Mouse (Mus musculus) hindbrain, embryonic 12.5 days (tissue): ENCODE results near the gene Kcnq5. TPM values are rescaled to one million over a fixed set of nuclear protein-coding genes. Genes with fewer than 3 reads are reported as not detected.
A peak's percentile ranks its signal among the peaks of the same experiment; 100 is the strongest.
"Not testable (repeated sequence)": the region's sequence is repeated elsewhere in the genome, so short reads cannot be mapped to it uniquely, and the experiment has no call there.

ENCODE experiments used
- ATAC-seq: fragments of 200-750 bp; cut with Nextera tagmentation; 2 replicates; pipeline ENCODE4 v1.8.0; 2017; ENCODE audit warnings: moderate TSS enrichment; ENCODE audit not compliant: low FRiP score
- H3K27ac ChIP-seq: fragments of 300-500 bp; sonication (generic); 2 replicates; pipeline ENCODE4 v1.5.1; 2016; ENCODE audit warnings: mild to moderate bottlenecking
- H3K27me3 ChIP-seq: fragments of 300-500 bp; sonication (generic); 2 replicates; pipeline ENCODE4 v1.6.1; 2016; ENCODE audit warnings: mild to moderate bottlenecking
- H3K36me3 ChIP-seq: fragments of 300-500 bp; sonication (generic); 2 replicates; pipeline ENCODE4 v1.6.1; 2016; ENCODE audit warnings: mild to moderate bottlenecking
- H3K4me1 ChIP-seq: fragments of 300-500 bp; sonication (generic); 2 replicates; pipeline ENCODE4 v1.6.1; 2016
- H3K4me2 ChIP-seq: fragments of 300-500 bp; sonication (generic); replicated peaks from 2 replicates; pipeline ENCODE4 v1.6.1; 2016; ENCODE audit warnings: mild to moderate bottlenecking
- H3K4me3 ChIP-seq: fragments of 300-500 bp; sonication (generic); 2 replicates; pipeline ENCODE4 v1.5.1; 2016; ENCODE audit warnings: mild to moderate bottlenecking
- H3K9ac ChIP-seq: fragments of 300-500 bp; sonication (generic); 2 replicates; pipeline ENCODE4 v1.6.1; 2016; ENCODE audit warnings: mild to moderate bottlenecking, moderate library complexity
- H3K9me3 ChIP-seq: fragments of 300-500 bp; sonication (generic); replicated peaks from 2 replicates; pipeline ENCODE4 v1.6.1; 2016; ENCODE audit warnings: mild to moderate bottlenecking
- WGBS: fragments of 180-500 bp; shearing (Covaris S2); methylation state at CpG from one replicate; pipeline ENCODE4 v1.1.7; 2016; 5-methylcytosine and 5-hydroxymethylcytosine counted together
- polyA plus RNA-seq: library from polyadenylated mRNA; unstranded; fragments of >200 nt; fragmentation: Nextera tagmentation; extraction: Ambion mirVana; gene quantifications from 2 replicates; pipeline ENCODE4 v1.2.1, GENCODE M21; 2016

Gene Kcnq5
- polyA plus RNA-seq, 1 experiment from 2014 or later: 2.3 TPM

DNA sequence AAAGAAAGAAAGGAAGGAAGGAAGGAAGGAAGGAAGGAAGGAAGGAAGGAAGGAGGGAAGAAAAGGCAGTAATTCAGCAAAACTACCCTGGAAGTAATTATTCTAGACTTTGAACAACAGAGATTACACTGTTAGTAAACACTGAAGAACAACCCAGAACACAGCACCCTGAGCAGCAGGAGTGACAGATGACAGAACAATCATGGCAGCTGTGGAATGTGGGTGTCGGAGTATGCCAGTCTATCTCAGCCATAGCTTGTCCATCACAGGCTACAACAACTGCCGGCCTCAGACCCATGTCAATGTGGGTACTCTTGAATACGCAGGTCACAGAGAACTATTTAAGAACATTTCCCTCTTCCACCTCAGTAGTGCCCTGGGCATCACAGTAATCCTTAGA is 530.1 kb downstream of the Kcnq5 start:
- Histone ChIP-seq H3K4me1 (no peaks in the 10 kb centered on the region), H3K9me3 (no peaks in the 10 kb centered on the region), H3K27me3 (no peaks in the 10 kb centered on the region), H3K36me3 (no peaks in the 10 kb centered on the region), H3K9ac (no peak overlapping the region), H3K4me3 (no peak overlapping the region), H3K27ac (no peak overlapping the region), H3K4me2 (no peak overlapping the region)
- WGBS: 86% methylated on average over 3 of the region's 3 CpGs
- ATAC-seq: no peak

DNA sequence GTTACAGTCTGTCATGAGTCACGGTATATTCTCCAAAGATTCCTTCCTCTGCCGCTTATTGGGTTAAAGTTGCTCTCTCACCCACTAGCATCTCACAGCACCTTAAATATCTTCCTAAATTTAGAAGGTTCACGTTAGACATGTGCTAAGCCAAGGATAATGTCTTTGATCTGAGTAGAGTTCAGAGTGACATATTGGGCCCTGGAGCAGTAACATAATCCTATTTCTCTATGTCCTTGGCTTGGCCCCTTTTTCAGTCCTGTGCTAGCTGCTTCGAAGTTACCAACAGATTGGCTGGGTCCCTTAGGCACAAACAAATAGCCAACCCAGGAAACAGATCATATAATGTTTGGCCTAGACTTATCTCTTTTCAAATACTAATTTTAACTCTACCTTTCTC is 533.7 kb downstream of the Kcnq5 start:
- H3K36me3 ChIP-seq: no peaks in the 10 kb centered on the region
- no peaks in the 10 kb centered on the region for H3K4me1 ChIP-seq
- H3K27me3 ChIP-seq: no peaks in the 10 kb centered on the region
- 75% methylated on average over 4 of the region's 4 CpGs for WGBS
- H3K9ac ChIP-seq: no peak overlapping the region
- H3K4me2 ChIP-seq: no peak overlapping the region
- H3K27ac ChIP-seq: no peak overlapping the region
- no peak for ATAC-seq
- H3K9me3 ChIP-seq: no peaks in the 10 kb centered on the region
- no peak overlapping the region for H3K4me3 ChIP-seq

DNA sequence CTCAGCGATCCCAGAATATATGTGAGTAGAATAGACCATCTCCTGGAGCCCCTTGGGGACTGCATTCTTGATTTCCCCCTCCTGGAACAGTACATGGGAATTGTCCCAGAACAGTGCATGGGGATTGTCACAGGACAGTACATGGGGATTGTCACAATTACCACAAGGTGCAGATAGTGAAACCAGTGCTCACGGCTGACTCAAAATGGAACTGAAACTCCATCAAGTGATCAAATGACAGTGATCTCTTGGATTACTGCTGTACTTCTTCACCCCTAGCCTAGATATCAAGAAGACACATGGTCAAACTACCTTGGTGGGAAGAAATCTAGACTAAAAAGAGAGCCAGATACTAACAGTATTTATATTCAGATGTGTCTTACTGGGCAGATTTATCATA is 536.1 kb downstream of the Kcnq5 start:
- ATAC-seq: no peak
- Histone ChIP-seq H3K27me3 (no peaks in the 10 kb centered on the region), H3K4me1 (no peaks in the 10 kb centered on the region), H3K9me3 (no peaks in the 10 kb centered on the region), H3K4me3 (no peak overlapping the region), H3K36me3 (no peaks in the 10 kb centered on the region), H3K9ac (no peak overlapping the region), H3K27ac (no peak overlapping the region), H3K4me2 (no peak overlapping the region)
- WGBS: 89% methylated on average over 2 of the region's 2 CpGs

DNA sequence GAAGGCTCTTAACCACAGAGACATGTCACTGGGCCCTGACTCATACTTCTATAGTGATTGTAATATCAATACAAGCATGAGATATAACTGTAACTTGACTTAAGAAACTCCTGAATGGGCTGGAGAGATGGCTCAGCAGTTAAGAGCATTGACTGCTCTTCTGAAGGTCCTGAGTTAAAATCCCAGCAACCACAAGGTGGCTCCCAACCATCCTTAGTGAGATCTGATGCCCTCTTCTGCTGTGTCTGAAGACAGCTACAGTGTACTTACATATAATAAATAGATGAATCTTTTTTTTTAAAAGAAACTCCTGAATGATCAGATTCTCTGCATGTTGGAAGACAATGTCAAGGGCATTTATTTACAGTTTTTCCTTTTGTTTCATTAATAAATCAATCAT is 542.4 kb downstream of the Kcnq5 start:
- Histone ChIP-seq H3K4me3 (no peak overlapping the region), H3K4me1 (no peaks in the 10 kb centered on the region), H3K27ac (no peak overlapping the region), H3K4me2 (no peak overlapping the region), H3K27me3 (no peaks in the 10 kb centered on the region), H3K9ac (no peak overlapping the region), H3K36me3 (no peaks in the 10 kb centered on the region), H3K9me3 (no peaks in the 10 kb centered on the region)
- no peak for ATAC-seq

DNA sequence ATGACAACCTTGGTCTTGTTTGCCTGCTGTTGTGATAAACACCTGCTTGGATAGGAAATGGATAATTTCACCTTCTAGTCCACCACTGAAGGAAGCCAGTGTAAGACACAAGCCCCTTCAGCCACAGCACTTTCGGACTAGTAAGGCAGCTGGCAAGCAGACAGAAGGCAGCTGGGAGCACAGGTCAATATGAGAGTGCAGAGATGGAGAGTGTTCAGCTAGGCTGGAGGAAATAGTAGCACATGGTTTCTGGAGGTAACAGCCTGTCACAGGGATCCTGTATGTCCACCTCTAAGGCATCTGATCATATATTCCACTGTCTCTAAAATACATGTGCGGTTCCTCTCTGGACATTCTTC is 549.6 kb downstream of the Kcnq5 start:
- no peak for ATAC-seq
- Histone ChIP-seq H3K9me3 (no peaks in the 10 kb centered on the region), H3K27ac (no peak overlapping the region), H3K36me3 (no peaks in the 10 kb centered on the region), H3K9ac (no peak overlapping the region), H3K4me3 (no peak overlapping the region), H3K4me2 (no peak overlapping the region), H3K27me3 (no peaks in the 10 kb centered on the region), H3K4me1 (peaks cover 8% of the 10 kb centered on the region; the same call in 1 of the 2 replicates)
- 91% methylated on average over 2 of the region's 2 CpGs for WGBS

DNA sequence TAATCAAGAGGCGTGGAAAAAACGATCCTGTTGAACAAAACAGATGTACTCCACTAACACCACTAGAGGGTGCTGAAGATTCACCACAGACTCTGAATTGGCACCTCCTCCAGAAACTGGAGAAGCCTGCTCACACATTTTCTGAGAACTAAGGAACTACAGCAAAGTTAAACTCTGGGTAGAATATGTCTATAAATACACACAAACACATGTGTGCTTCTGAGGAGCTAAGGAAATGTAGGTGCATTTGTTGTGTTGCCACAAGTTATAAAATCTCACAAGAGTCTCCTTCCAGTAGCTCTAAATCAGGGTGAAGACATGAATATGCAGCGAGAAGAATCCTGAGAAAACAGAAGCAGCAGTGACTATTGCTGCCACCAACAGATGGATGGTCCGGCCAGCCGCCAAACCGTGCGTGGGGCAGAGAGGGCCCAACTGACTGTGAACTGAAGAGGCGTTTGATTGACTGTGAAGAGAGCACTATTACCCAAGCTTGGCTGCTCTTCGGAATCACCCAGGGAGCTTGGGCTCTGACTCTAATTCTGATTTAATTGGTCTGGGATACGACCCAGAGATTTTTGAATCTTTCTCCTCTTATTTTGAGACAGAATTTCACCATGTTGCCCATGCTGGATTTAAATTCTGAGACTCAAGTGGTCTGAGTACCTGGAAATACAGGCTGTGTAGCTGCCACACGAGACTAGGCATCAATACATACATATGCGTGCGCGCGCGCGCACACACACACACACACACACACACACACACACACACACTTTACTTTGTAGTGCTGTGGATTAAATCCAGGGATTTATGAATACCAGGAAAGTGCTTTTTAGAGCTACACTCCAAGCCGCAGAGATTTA is 550.2 kb downstream of the Kcnq5 start:
- peak; percentile 85 for ATAC-seq
- no peak overlapping the region for H3K4me3 ChIP-seq
- H3K27me3 ChIP-seq: no peaks in the 10 kb centered on the region
- H3K4me1 ChIP-seq: peaks cover 8% of the 10 kb centered on the region; the same call in 1 of the 2 replicates
- WGBS: 59% methylated on average over 18 of the region's 18 CpGs
- H3K27ac ChIP-seq: no peak overlapping the region
- no peaks in the 10 kb centered on the region for H3K36me3 ChIP-seq
- H3K9ac ChIP-seq: no peak overlapping the region
- H3K4me2 ChIP-seq: no peak overlapping the region
- H3K9me3 ChIP-seq: no peaks in the 10 kb centered on the region

DNA sequence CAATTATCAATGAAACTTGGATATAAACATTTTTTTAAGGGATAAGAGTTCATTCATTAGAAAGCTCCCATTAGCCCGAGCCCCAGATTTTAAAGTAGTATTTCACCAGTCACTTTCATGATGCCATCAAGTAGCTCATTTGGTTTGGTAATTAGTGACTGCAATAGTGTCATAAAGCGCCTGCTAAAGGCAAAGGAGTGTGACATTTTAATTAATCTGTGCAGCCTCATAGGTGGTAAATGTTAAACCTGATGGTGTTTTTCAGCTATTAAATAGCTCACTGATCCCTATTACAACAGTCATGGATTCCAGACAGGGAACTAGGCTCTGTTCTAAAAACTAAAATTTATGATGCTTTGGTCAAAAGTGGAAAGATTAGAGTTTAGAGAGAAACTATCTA is 554.5 kb downstream of the Kcnq5 start:
- H3K9me3 ChIP-seq: no peaks in the 10 kb centered on the region
- WGBS: 63% methylated on average over 2 of the region's 2 CpGs
- no peak overlapping the region for H3K9ac ChIP-seq
- H3K36me3 ChIP-seq: no peaks in the 10 kb centered on the region
- H3K4me3 ChIP-seq: no peak overlapping the region
- ATAC-seq: no peak
- peaks cover 8% of the 10 kb centered on the region; the same call in 1 of the 2 replicates for H3K4me1 ChIP-seq
- no peak overlapping the region for H3K27ac ChIP-seq
- H3K4me2 ChIP-seq: no peak overlapping the region
- no peaks in the 10 kb centered on the region for H3K27me3 ChIP-seq

DNA sequence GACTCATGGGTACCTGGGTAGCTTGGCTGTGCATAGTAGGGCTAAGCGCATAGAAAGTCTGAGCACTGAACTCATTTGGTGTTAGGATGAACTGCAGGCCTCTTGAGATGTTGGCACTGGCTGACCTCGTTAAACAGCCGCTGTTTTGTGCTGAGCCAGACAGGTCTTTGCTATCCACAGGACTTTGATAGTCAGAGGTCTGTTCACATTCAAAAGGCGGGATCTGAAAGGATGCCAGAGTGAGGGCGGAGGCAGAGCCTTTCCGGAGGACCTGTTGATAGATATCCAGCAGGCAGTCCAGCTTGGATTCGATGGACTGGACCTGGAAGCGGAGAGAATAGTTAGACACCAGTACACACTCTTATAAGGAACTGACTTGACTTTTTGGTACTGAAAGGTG is 558.9 kb downstream of the Kcnq5 start:
- H3K27ac ChIP-seq: no peak overlapping the region
- H3K9me3 ChIP-seq: no peaks in the 10 kb centered on the region
- H3K4me1 ChIP-seq: no peaks in the 10 kb centered on the region
- H3K4me2 ChIP-seq: no peak overlapping the region
- H3K27me3 ChIP-seq: no peaks in the 10 kb centered on the region
- no peak for ATAC-seq
- 80% methylated on average over 8 of the region's 8 CpGs for WGBS
- H3K36me3 ChIP-seq: no peaks in the 10 kb centered on the region
- no peak overlapping the region for H3K9ac ChIP-seq
- no peak overlapping the region for H3K4me3 ChIP-seq

DNA sequence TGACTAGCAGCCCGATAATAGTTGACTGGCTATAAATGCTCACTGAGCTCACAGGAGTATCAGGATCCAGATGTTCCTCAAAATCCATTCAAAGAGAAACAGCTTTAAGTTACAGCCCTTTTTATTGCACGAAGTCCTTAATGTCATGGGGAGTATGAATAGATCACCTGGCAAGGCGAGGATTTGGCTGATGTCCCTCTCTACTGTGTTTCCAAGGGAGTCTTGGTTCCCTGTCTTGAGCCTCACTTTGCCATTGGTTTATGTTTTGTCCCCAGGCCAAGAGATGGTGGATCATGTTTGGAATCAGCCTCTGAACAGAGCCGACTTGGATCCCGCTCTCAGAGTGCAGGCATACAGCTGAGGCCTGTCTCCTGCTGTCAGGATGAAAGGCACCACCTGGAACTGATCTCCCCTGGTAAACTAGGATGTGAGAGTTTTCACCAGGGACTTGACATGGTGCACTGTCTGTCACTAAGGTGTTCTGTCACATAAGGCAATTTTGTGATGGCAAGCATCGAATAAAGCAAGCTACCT is 570.5 kb downstream of the Kcnq5 start:
- Histone ChIP-seq H3K36me3 (no peaks in the 10 kb centered on the region), H3K9me3 (no peaks in the 10 kb centered on the region), H3K27me3 (no peaks in the 10 kb centered on the region), H3K4me1 (no peaks in the 10 kb centered on the region), H3K27ac (no peak overlapping the region), H3K9ac (no peak overlapping the region), H3K4me3 (no peak overlapping the region), H3K4me2 (no peak overlapping the region)
- no peak for ATAC-seq
- 71% methylated on average over 6 of the region's 6 CpGs for WGBS

DNA sequence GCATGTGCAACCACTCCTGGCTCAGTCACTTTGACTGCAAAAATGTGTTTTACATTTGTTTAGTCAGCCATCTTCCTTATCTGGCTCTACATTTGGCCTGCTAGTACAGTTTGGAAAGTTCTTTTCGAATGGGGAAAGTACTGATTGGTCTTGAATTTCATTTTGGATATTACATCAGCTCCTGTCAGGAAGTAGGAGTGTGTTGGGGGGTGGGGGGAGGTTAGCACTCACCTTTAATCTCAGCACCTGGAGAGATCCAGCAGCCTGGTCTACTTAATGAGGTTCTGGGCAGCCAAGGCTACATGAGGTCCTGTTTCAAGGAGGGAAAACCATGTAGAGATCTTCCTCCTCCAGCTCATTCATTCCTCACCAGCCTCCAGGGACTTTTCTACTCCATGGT is 578.5 kb downstream of the Kcnq5 start, which contains the start of gene Khdc1b:
Khdc1b (plus strand) TSS at position 301 of the 400 bp plus-strand sequence.
- Histone ChIP-seq H3K4me2 (no peak within 1 kb of the TSS), H3K9ac (no peak within 1 kb of the TSS), H3K4me3 (no peak within 1 kb of the TSS), H3K36me3 (no peaks in the 10 kb centered on the region), H3K27ac (no peak within 1 kb of the TSS), H3K27me3 (no peaks in the 10 kb centered on the region), H3K4me1 (no peaks in the 10 kb centered on the region), H3K9me3 (no peaks in the 10 kb centered on the region)
- WGBS: 97% methylated on average over 1 of the region's 1 CpGs
- no peak for ATAC-seq

DNA sequence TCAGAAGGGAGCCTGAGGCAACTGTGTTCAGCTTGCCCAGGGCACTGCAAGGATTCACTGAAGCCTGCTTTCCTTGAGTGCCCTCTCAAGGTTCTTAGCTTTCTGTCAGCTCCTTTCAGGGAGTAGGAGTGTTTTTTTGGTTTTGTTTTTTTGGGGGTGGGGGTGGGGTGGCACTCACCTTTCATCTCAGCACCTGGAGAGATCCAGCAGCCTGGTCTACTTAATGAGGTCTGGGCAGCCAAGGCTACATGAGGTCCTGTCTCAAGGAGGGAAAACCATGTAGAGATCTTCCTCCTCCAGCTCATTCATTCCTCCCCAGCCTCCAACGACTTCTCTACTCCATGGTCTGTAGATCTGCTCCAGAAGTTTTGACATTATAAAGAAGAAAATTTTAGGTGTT is 593.7 kb downstream of the Kcnq5 start, which contains the start of gene Khdc1c:
Khdc1c (plus strand) TSS at position 301 of the 400 bp plus-strand sequence.
- H3K9me3 ChIP-seq, H3K27me3 ChIP-seq, H3K4me2 ChIP-seq, H3K9ac ChIP-seq, H3K27ac ChIP-seq, ATAC-seq, H3K4me1 ChIP-seq, H3K36me3 ChIP-seq, H3K4me3 ChIP-seq: not testable (repeated sequence)
- WGBS: 55% methylated on average over 1 of the region's 1 CpGs

DNA sequence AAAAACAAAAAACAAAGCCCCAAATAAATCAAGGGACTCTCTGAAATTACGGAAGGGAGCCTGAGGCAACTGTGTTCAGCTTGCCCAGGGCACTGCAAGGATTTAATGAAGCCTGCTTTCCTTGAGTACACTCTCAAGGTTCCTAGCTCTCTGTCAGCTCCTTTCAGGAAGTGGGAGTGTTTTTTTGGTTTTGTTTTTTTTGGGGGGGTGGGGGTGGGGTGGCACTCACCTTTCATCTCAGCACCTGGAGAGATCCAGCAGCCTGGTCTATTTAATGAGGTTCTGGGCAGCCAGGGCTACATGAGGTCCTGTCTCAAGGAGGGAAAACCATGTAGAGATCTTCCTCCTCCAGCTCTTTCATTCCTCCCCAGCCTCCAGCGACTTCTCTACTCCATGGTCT is 612.4 kb downstream of the Kcnq5 start, which contains the start of gene Khdc1a:
Khdc1a (plus strand) TSS at position 301 of the 400 bp plus-strand sequence.
- no peak within 1 kb of the TSS for H3K9ac ChIP-seq
- H3K4me2 ChIP-seq: no peak within 1 kb of the TSS
- H3K4me3 ChIP-seq: no peak within 1 kb of the TSS
- H3K27me3 ChIP-seq: no peaks in the 10 kb centered on the region
- H3K9me3 ChIP-seq: no peaks in the 10 kb centered on the region
- H3K4me1 ChIP-seq: no peaks in the 10 kb centered on the region
- H3K27ac ChIP-seq: no peak within 1 kb of the TSS
- 82% methylated on average over 2 of the region's 2 CpGs for WGBS
- no peak for ATAC-seq
- no peaks in the 10 kb centered on the region for H3K36me3 ChIP-seq
